Mouse (Mus musculus): ENCODE results near the gene Usp36.

- TF ChIP-seq CTCF (IDR thresholded peaks at IDR 0.05; ENCODE audit: low read depth, low read length) (no peak), POLR2A (IDR thresholded peaks at IDR 0.05; ENCODE audit: extremely low read depth, insufficient read depth, low read length) (no peak)
Observed at GRCm38 (mm10) chr11:118222917-118223316, 67.1 kb downstream of the Usp36 start.

Measured in liver, adult 2 months (tissue).